Mouse (Mus musculus) cortical plate, adult 2 months (tissue): ENCODE results near the gene AC140267.1.

Source experiments
- CTCF ChIP-seq: fragments of 200-500 bp; IDR thresholded peaks from 2 replicates; pipeline ENCODE4 v1.5.1; 2011; ENCODE audit warnings: mild to moderate bottlenecking, control low read depth, low read length; ENCODE audit not compliant: insufficient read depth; ENCODE audit errors: extremely low read depth
- POLR2A ChIP-seq: fragments of 200-500 bp; IDR thresholded peaks from 2 replicates; pipeline ENCODE4 v1.6.1; 2011; ENCODE audit warnings: mild to moderate bottlenecking, low read length, control low read depth; ENCODE audit not compliant: insufficient read depth; ENCODE audit errors: extremely low read depth

- TF ChIP-seq CTCF (no peak), POLR2A (no peak)
Observed at GRCm38 (mm10) chr15:80191585-80192245, 43.9 kb upstream of the AC140267.1 start.
